Mouse (Mus musculus) hindbrain, embryonic 11.5 days (tissue): ENCODE measurements at regions not wholly inside any gene's neighbourhood (a gene's known extent, or its start where the extent isn't known, plus 50 kb on each side); places are given as distances from the start of the nearest gene placed in this dataset.
A peak's percentile ranks its signal among the peaks of the same experiment; 100 is the strongest.

ENCODE experiments used
- ATAC-seq: fragments of 200-750 bp; cut with Nextera tagmentation; 2 replicates; pipeline ENCODE4 v1.8.0; 2017; ENCODE audit warnings: mild to moderate bottlenecking, moderate TSS enrichment, moderate library complexity; ENCODE audit not compliant: low FRiP score
- DNase-seq: peaks from one replicate; pipeline ENCODE4 v3.0.0-alpha.2; 2015; ENCODE audit warnings: low spot score
- H3K27ac ChIP-seq: fragments of 300-500 bp; sonication (generic); 2 replicates; pipeline ENCODE4 v1.5.1; 2014; ENCODE audit warnings: mild to moderate bottlenecking, low read depth, low read length
- H3K27me3 ChIP-seq: fragments of 300-500 bp; sonication (generic); 2 replicates; pipeline ENCODE4 v1.6.1; 2014; ENCODE audit warnings: mild to moderate bottlenecking, low read length, moderate library complexity, mixed read lengths; ENCODE audit not compliant: control insufficient read depth, insufficient read depth
- H3K36me3 ChIP-seq: fragments of 300-500 bp; sonication (generic); 2 replicates; pipeline ENCODE4 v1.6.1; 2014; ENCODE audit warnings: mild to moderate bottlenecking, low read length, moderate library complexity, mixed read lengths; ENCODE audit not compliant: control insufficient read depth, insufficient read depth
- H3K4me1 ChIP-seq: fragments of 300-500 bp; sonication (generic); replicated peaks from 2 replicates; pipeline ENCODE4 v1.6.1; 2014; ENCODE audit warnings: low read length, mixed read lengths; ENCODE audit not compliant: control insufficient read depth, insufficient read depth
- H3K4me2 ChIP-seq: fragments of 300-500 bp; sonication (generic); replicated peaks from 2 replicates; pipeline ENCODE4 v1.6.1; 2014; ENCODE audit warnings: mild to moderate bottlenecking, low read depth, low read length
- H3K4me3 ChIP-seq: fragments of 300-500 bp; sonication (generic); 2 replicates; pipeline ENCODE4 v1.5.1; 2014; ENCODE audit warnings: low read depth, low read length
- H3K9ac ChIP-seq: fragments of 300-500 bp; sonication (generic); 2 replicates; pipeline ENCODE4 v1.6.1; 2014; ENCODE audit warnings: low read depth, low read length
- H3K9me3 ChIP-seq: fragments of 300-500 bp; sonication (generic); 2 replicates; pipeline ENCODE4 v1.6.1; 2016; ENCODE audit warnings: low read length; ENCODE audit not compliant: control insufficient read depth
- WGBS: fragments of 180-500 bp; shearing (Covaris S2); extraction: QIAGEN DNeasy Blood & Tissue Kit; methylation state at CpG from one replicate; pipeline ENCODE4 v1.1.7; 2014; 5-methylcytosine and 5-hydroxymethylcytosine counted together

DNA sequence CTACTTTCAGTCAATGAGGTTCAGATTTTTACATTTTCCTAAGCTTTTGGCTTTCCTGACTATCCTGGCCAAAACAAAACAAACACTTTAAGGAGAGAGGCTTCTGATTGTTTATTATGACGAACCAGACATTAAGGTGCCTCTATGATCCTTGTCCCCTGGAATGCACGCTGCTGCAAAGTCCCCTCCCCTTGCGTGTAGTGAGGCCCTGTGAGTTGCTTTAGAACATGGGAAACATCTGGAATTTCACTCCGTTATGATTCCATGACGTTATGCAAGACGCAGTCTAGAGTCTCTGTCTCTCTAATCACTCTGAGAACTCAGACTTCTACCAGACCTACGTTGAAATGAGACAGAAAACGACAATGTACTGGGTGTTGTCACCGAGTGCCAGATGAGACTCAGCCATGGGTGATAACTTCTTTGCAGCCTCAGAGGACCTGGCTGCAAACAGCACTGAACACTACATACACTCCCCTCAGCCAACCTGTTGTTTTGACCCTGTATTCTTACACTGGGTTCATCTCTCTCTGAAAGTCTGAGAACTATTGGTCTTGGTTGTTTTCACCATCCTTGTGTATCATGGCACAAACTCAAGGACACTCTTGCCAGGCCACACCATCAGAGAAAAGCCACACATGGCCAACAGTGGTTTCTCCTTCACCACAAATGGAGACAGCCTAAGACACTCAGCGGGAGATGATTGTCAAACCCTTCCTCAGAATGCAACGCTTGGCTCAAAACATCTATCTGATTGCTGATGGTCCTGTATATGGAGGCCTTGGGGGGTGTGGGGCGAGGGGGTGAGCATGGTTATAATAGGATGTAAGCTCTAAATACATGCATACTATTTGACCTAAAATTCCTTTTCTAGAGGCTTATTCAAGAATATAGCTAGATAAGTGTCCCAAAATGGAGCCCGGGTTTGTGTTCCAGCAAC, 236.5 kb upstream of the Klf3 start:
- no peak for ATAC-seq
- H3K9me3 ChIP-seq: no peaks in the 10 kb centered on the region
- no peaks in the 10 kb centered on the region for H3K36me3 ChIP-seq
- 84% methylated on average over 13 of the region's 13 CpGs for WGBS
- H3K27me3 ChIP-seq: no peaks in the 10 kb centered on the region
- no peak overlapping the region for H3K4me3 ChIP-seq
- no peak overlapping the region for H3K27ac ChIP-seq
- no peak overlapping the region for H3K4me2 ChIP-seq
- H3K4me1 ChIP-seq: no peaks in the 10 kb centered on the region
- no peak overlapping the region for H3K9ac ChIP-seq
- no peak for DNase-seq

DNA sequence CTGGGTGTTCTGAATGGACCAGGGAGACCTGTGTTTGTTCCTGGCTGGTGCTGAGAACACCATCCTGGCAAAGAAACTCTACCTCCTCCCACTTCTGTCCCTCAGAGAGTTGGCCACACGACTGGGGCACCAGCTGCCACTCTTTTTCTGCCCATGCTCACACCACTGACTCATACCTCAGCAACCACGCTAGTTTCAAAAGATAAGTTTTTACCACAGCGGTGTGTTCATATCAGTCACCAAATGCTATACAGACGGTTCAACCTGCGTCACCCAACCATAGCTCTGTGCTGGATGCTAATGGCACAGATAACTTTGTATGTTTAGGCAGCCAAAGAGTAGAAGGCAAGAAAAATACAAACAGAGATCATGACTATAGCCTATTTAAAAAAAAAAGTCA, 235.4 kb upstream of the Klf3 start:
- DNase-seq: no peak
- no peaks in the 10 kb centered on the region for H3K4me1 ChIP-seq
- no peak overlapping the region for H3K4me2 ChIP-seq
- H3K27me3 ChIP-seq: no peaks in the 10 kb centered on the region
- H3K9ac ChIP-seq: no peak overlapping the region
- ATAC-seq: no peak
- H3K27ac ChIP-seq: no peak overlapping the region
- H3K4me3 ChIP-seq: no peak overlapping the region
- no peaks in the 10 kb centered on the region for H3K9me3 ChIP-seq
- no peaks in the 10 kb centered on the region for H3K36me3 ChIP-seq
- 90% methylated on average over 5 of the region's 5 CpGs for WGBS

DNA sequence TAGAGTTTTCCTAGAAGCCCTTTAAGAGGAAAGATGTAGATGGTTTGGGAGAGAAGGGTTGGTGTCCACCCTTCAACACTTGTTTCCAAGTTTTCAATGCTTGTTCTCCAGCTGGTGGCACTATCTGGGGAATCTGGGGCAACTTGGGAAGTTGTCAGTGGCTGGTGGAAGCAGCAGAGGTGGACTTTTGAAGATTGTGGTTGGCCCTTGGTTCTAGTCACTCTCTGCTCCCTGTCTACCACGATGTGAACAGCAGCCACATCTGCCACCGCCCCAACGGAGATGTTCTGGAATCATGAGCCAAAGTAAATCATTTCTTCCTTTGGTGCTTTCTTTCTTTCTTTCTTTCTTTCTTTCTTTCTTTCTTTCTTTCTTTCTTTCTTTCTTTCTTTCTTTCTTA, 234.9 kb upstream of the Klf3 start:
- 90% methylated on average over 3 of the region's 3 CpGs for WGBS
- no peak overlapping the region for H3K4me3 ChIP-seq
- no peak for ATAC-seq
- no peak overlapping the region for H3K9ac ChIP-seq
- H3K27ac ChIP-seq: no peak overlapping the region
- no peaks in the 10 kb centered on the region for H3K9me3 ChIP-seq
- no peaks in the 10 kb centered on the region for H3K4me1 ChIP-seq
- DNase-seq: no peak
- H3K27me3 ChIP-seq: no peaks in the 10 kb centered on the region
- no peaks in the 10 kb centered on the region for H3K36me3 ChIP-seq
- H3K4me2 ChIP-seq: no peak overlapping the region

DNA sequence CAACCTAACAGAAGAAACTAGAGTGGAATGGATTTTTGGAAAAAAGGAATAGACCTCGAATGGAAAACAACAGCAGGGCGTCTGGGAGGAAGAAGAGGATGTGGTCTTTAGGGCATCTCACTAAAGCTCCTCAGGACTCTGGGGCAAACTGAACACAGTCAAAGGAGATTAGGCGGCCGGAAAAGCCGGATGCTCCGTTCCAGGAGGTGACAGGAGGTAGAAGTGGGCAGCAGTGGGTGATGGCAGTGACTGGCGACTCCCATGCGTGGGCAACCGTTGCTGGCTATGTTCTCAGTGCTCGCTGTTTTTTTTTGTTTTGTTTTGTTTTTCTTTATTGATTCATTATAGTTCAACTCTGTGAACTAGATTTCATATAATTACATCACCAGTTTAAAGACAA, 228.8 kb upstream of the Klf3 start:
- H3K4me3 ChIP-seq: no peak overlapping the region
- H3K9ac ChIP-seq: no peak overlapping the region
- no peak for ATAC-seq
- H3K4me1 ChIP-seq: no peaks in the 10 kb centered on the region
- H3K4me2 ChIP-seq: no peak overlapping the region
- no peak for DNase-seq
- no peaks in the 10 kb centered on the region for H3K27me3 ChIP-seq
- 91% methylated on average over 10 of the region's 10 CpGs for WGBS
- no peaks in the 10 kb centered on the region for H3K9me3 ChIP-seq
- no peaks in the 10 kb centered on the region for H3K36me3 ChIP-seq
- H3K27ac ChIP-seq: no peak overlapping the region

DNA sequence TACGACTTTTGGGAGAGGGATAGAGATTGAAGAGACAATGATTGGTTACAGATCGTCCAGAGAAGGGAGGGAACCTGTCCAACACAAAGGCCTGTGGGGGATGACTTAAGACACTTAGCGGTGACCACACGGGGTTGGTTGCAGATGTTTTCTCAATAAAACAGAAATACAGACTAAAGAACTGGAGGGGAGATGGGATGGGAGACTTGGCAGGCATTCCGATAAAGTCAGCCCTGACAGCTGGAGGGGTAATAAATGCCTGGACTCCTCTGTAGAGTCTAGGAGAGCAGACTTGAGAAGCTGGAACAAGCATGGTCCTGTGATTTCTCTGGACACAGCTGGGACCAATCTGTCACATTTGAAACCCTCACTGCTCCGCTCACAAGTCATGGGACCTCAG, 227.3 kb upstream of the Klf3 start:
- ATAC-seq (no peak), DNase-seq (no peak)
- Histone ChIP-seq H3K9ac (no peak overlapping the region), H3K27me3 (no peaks in the 10 kb centered on the region), H3K9me3 (no peaks in the 10 kb centered on the region), H3K4me2 (no peak overlapping the region), H3K27ac (no peak overlapping the region), H3K4me1 (no peaks in the 10 kb centered on the region; the same call in 1 of the 2 replicates), H3K36me3 (no peaks in the 10 kb centered on the region), H3K4me3 (no peak overlapping the region)
- 79% methylated on average over 6 of the region's 6 CpGs for WGBS

DNA sequence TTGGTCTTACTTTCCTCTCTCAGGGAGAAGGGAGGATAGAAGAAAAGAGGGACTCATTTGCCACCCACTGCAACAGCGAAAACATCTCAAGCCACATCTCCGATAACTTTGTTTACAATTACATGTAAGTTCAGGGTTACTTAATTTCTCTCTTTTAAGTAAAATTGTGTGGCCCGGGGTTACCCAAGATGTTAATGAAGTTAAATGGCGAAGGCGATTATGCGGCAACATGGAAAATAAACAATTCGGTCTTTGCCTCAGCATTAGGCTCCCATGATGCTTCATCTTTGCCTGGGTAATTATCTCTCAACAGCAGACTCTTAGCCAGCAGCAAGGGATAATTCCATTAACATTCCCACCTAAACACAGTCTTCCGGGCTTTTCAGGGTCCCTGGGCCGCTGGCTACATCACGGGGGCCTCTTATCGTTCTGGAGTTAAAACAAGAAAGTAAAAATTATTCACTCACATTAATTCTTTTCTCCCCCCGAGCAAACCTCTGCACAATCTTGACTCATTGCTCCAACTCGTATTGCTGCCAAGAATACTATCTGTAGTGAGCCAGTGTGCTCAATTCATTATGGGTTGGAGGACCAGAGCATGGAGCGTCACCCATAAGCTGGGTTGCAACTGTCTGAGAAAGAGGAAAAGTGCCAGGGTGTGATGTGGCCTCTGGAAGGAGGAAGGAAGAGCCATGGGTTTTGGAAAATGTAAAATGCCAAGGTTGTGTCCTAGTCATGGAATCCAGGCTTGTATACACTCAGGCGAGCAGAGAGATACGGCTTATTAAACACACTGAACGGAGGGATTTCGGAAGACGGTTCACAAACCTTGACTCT, 226.5 kb upstream of the Klf3 start:
- ATAC-seq (no peak), DNase-seq (no peak)
- Histone ChIP-seq H3K9me3 (no peaks in the 10 kb centered on the region), H3K27ac (no peak overlapping the region), H3K36me3 (no peaks in the 10 kb centered on the region), H3K4me1 (no peaks in the 10 kb centered on the region; the same call in 1 of the 2 replicates), H3K9ac (no peak overlapping the region), H3K4me3 (no peak overlapping the region), H3K4me2 (no peak overlapping the region), H3K27me3 (no peaks in the 10 kb centered on the region)
- WGBS: 90% methylated on average over 19 of the region's 19 CpGs

DNA sequence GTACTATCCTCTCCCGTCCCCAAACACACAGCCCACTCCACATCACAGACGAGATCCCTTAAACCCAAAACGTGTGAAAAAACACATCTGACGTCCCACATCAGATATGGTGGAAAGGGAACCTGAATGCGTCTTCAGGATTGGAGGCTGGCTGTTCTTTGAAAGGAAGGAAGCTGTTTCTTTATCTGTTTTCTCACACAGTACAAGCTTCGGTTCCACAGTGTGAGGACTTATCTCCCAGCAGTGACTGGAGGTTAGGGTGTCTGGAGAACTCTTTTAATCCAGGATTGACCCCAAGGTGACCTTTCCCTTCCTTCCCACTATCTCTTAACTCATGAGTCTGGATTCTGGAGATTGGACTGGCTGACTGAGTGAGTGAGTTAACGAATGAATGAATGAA, 225.8 kb upstream of the Klf3 start:
- Histone ChIP-seq H3K9me3 (no peaks in the 10 kb centered on the region), H3K4me1 (no peaks in the 10 kb centered on the region; the same call in 1 of the 2 replicates), H3K4me3 (no peak overlapping the region), H3K4me2 (no peak overlapping the region), H3K36me3 (no peaks in the 10 kb centered on the region), H3K27ac (no peak overlapping the region), H3K9ac (no peak overlapping the region), H3K27me3 (no peaks in the 10 kb centered on the region)
- ATAC-seq (no peak), DNase-seq (no peak)
- 83% methylated on average over 7 of the region's 7 CpGs for WGBS

DNA sequence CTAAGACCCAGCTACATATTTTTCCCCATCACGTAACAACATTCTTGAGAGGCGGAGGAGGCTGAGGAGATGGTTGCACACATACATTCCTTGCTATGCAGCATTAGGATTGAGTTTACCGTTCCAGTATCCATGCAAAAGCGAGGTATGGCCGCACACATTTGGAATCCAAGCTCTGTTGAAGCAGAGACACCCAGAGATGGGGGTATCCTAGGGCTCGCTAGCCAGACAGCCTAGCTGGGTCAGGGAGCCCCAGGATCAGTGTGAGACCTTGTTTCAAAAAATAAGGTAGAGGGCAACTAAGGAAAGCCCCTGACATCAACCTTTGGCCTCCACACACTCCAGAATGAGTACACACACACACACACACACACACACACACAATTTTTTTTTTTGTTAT, 224.7 kb upstream of the Klf3 start:
- Histone ChIP-seq H3K4me1 (no peaks in the 10 kb centered on the region; the same call in 1 of the 2 replicates), H3K9ac (no peak overlapping the region), H3K27me3 (no peaks in the 10 kb centered on the region), H3K4me2 (no peak overlapping the region), H3K4me3 (no peak overlapping the region), H3K27ac (0 out of 2 replicates have a peak overlapping the region, but pooled peaks have one; percentile 17), H3K36me3 (no peaks in the 10 kb centered on the region), H3K9me3 (no peaks in the 10 kb centered on the region)
- DNase-seq: no peak
- ATAC-seq: no peak
- 89% methylated on average over 6 of the region's 6 CpGs for WGBS
